Mouse (Mus musculus) midbrain, embryonic 13.5 days (tissue): Measurements from ENCODE around the gene Kcnma1. TPM values are rescaled to one million over a fixed set of nuclear protein-coding genes. Genes with fewer than 3 reads are reported as not detected.

Experiments used
- ATAC-seq: fragments of 200-750 bp; cut with Nextera tagmentation; 2 replicates; pipeline ENCODE4 v1.8.0; 2017; ENCODE audit warnings: mild to moderate bottlenecking, moderate TSS enrichment, moderate library complexity
- H3K27ac ChIP-seq: fragments of 300-500 bp; sonication (generic); 2 replicates; pipeline ENCODE4 v1.5.1; 2015; ENCODE audit warnings: inconsistent platforms, mild to moderate bottlenecking, moderate library complexity
- H3K27me3 ChIP-seq: fragments of 300-500 bp; sonication (generic); 2 replicates; pipeline ENCODE4 v1.6.1; 2015; ENCODE audit warnings: mild to moderate bottlenecking, inconsistent platforms
- H3K36me3 ChIP-seq: fragments of 300-500 bp; sonication (generic); 2 replicates; pipeline ENCODE4 v1.6.1; 2015; ENCODE audit warnings: mild to moderate bottlenecking, inconsistent platforms
- H3K4me1 ChIP-seq: fragments of 300-500 bp; sonication (generic); replicated peaks from 2 replicates; pipeline ENCODE4 v1.6.1; 2015; ENCODE audit warnings: inconsistent platforms
- H3K4me2 ChIP-seq: fragments of 300-500 bp; sonication (generic); replicated peaks from 2 replicates; pipeline ENCODE4 v1.6.1; 2015; ENCODE audit warnings: moderate library complexity, mild to moderate bottlenecking, inconsistent platforms
- H3K4me3 ChIP-seq: fragments of 300-500 bp; sonication (generic); replicated peaks from 2 replicates; pipeline ENCODE4 v1.5.1; 2015; ENCODE audit warnings: mild to moderate bottlenecking, inconsistent platforms
- H3K9ac ChIP-seq: fragments of 300-500 bp; sonication (generic); replicated peaks from 2 replicates; pipeline ENCODE4 v1.6.1; 2015; ENCODE audit warnings: mild to moderate bottlenecking, inconsistent platforms
- H3K9me3 ChIP-seq: fragments of 300-500 bp; sonication (generic); 2 replicates; pipeline ENCODE4 v1.6.1; 2016; ENCODE audit warnings: mild to moderate bottlenecking, inconsistent platforms
- WGBS: fragments of 180-500 bp; shearing (Covaris S2); methylation state at CpG from one replicate; pipeline ENCODE4 v1.1.7; 2015; 5-methylcytosine and 5-hydroxymethylcytosine counted together
- polyA plus RNA-seq: library from polyadenylated mRNA; unstranded; fragments of >200 nt; fragmentation: Nextera tagmentation; extraction: Ambion mirVana; gene quantifications from 2 replicates; pipeline ENCODE4 v1.2.1, GENCODE M21; 2015

Kcnma1 gene
- polyA plus RNA-seq, 1 experiment from 2014 or later = 8.1 TPM

DNA sequence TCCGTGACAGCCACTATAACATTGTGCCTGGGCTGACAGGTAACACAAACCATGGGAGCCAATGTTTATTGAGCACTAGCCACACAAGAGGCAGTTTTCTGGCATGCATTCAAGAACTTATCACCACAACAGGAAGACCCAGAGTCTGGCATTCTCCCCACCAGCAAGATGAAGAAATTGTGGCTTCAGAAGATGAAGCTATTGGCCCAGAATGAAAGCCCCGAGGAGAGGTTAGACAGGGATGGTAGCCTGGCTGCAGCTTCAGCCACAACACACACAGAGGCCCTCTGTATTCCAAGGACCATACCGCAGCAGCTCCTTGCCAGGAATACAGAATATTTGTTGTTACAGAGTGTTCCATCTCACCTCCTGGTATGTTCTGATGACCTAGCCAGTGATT is 221.6 kb downstream of the Kcnma1 start:
- 82% methylated on average over 3 of the region's 3 CpGs for WGBS
- H3K27ac ChIP-seq = no peak overlapping the region
- H3K27me3 ChIP-seq = no peaks in the 10 kb centered on the region

GRCm38 (mm10) chr14:23792076-23792475 is 222.2 kb downstream of the Kcnma1 start:
- Histone ChIP-seq H3K27ac (no peak overlapping the region), H3K9ac (no peak overlapping the region), H3K4me3 (no peak overlapping the region), H3K9me3 (no peaks in the 10 kb centered on the region), H3K4me1 (no peaks in the 10 kb centered on the region), H3K27me3 (no peaks in the 10 kb centered on the region), H3K4me2 (no peak overlapping the region), H3K36me3 (no peaks in the 10 kb centered on the region)
- no peak for ATAC-seq
- WGBS = 75% methylated on average over 3 of the region's 3 CpGs

More for the DNA sequence above, 221.6 kb downstream of the Kcnma1 start:
- Histone ChIP-seq H3K36me3 (no peaks in the 10 kb centered on the region), H3K4me2 (no peak overlapping the region), H3K4me3 (no peak overlapping the region), H3K4me1 (no peaks in the 10 kb centered on the region), H3K9ac (no peak overlapping the region), H3K9me3 (no peaks in the 10 kb centered on the region)
- no peak for ATAC-seq

DNA sequence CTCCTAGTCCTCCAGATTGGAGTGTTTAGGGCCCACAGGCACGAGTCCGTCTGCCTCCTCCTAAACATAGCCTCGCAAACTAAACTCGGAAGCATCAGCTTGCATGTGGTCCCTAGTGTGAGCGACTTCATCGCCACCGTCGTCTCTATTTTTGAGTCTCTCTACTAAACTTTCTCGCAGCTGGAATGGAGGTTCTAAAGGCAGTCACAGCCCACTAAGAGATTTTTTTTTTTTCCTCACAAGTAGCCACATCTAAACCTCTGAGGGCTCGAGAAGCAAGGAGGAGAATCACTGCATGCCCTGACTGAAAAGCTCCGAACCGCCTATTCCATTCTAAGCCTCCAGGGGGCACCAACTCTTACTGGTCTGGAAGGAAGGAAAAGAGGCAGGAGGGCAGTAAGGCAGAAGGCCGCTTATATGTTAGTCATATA is 223.0 kb downstream of the Kcnma1 start:
- H3K4me2 ChIP-seq = no peak overlapping the region
- no peaks in the 10 kb centered on the region for H3K9me3 ChIP-seq
- 0 out of 2 replicates have a peak, but pooled peaks cover 4% of the 10 kb centered on the region for H3K4me1 ChIP-seq
- H3K36me3 ChIP-seq = no peaks in the 10 kb centered on the region
- no peak overlapping the region for H3K4me3 ChIP-seq
- H3K27ac ChIP-seq = no peak overlapping the region
- ATAC-seq = no peak
- no peak overlapping the region for H3K9ac ChIP-seq
- no peaks in the 10 kb centered on the region for H3K27me3 ChIP-seq
- WGBS = 56% methylated on average over 13 of the region's 13 CpGs

- Histone ChIP-seq H3K9ac (no peak overlapping the region), H3K27ac (no peak overlapping the region), H3K36me3 (no peaks in the 10 kb centered on the region), H3K27me3 (no peaks in the 10 kb centered on the region), H3K4me1 (peaks cover 17% of the 10 kb centered on the region), H3K4me3 (no peak overlapping the region), H3K9me3 (no peaks in the 10 kb centered on the region), H3K4me2 (no peak overlapping the region)
- ATAC-seq = no peak
- WGBS = 73% methylated on average over 1 of the region's 1 CpGs
Measured at GRCm38 (mm10) chr14:23786687-23787073, 227.6 kb downstream of the Kcnma1 start.

DNA sequence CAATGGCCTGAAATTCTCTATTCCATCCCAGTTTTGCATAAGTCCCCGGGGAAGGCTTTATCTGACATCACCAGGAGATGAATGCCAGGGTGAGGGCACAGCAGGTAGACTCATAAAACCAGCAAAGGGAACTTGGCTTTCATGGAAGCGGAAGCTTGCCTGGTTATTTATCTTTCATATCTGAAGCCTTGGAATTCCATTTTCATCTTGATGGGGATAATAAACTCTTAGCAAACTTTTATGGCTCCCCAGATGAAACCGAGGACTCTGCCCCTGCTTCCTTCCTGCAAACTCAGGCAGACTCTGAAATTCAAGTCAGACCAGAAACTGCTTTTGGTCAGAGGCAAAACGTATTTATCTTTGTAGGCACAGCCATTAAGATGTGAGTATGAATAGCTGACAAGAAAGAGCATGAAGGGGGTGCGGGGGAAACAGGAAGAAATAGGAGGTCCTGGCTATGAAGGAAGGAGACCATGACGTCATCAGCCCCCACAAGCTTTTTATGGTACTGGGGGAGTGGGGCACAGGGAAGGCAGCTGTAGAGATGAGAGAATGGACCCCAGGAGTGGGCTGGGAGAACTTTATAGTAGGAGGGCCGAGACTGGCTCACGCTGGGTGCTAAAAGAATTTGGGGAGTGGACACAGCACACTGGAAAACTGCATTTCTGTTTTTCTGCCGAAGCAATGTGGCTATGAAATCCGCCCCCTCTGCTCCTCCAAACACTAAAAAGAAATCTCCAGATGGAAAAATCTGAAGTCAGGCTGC is 228.2 kb downstream of the Kcnma1 start:
- Histone ChIP-seq H3K4me2 (no peak overlapping the region), H3K4me1 (peaks cover 17% of the 10 kb centered on the region), H3K4me3 (no peak overlapping the region), H3K9ac (no peak overlapping the region), H3K27ac (no peak overlapping the region), H3K36me3 (no peaks in the 10 kb centered on the region), H3K27me3 (no peaks in the 10 kb centered on the region), H3K9me3 (no peaks in the 10 kb centered on the region)
- WGBS = 75% methylated on average over 10 of the region's 10 CpGs
- ATAC-seq = no peak

DNA sequence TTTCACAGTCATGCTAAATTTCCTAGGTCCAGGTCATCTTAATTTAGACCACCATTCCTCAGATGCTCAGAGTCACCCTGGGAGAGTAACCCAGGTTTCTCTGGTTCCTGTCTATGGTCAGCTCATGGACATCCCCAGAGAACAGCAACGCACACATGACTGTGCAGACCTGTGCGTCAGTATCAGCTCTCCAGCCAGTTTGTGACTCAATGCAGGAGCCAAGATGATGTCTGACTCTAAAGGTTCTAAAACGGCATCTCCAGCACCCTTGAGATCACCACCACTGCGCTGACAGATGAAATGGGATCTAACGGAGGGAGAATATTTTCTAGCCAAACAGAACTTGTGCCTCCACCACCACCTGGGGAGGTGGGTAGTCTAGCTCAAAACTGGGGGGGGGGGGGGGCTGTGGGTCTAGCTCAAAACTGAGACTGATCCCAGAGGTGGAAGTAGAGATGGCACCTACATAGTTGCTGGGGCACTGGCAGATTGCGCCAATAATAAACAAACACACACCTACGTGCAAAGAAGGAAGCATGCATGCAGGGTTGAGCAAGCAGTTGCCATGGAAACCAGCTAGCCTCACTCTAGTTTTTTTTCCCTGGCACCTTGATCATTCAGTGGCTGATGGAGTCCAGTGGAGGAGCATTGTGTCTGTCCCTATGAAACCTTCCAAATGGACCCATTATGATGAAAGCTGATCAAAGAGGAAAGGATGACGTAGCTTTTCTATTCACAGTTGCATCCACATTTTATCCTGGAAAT is 231.3 kb downstream of the Kcnma1 start:
- Histone ChIP-seq H3K4me2 (no peak overlapping the region; the same call in 1 of the 2 replicates), H3K9me3 (no peaks in the 10 kb centered on the region), H3K27ac (peak overlapping the region; percentile 56; the same call in 1 of the 2 replicates), H3K9ac (no peak overlapping the region), H3K4me3 (no peak overlapping the region), H3K4me1 (peaks cover 17% of the 10 kb centered on the region), H3K36me3 (no peaks in the 10 kb centered on the region), H3K27me3 (no peaks in the 10 kb centered on the region)
- ATAC-seq = peak; percentile 70
- 59% methylated on average over 8 of the region's 8 CpGs for WGBS

- Histone ChIP-seq H3K27ac (no peak overlapping the region), H3K4me1 (no peaks in the 10 kb centered on the region), H3K27me3 (no peaks in the 10 kb centered on the region), H3K36me3 (no peaks in the 10 kb centered on the region), H3K4me3 (no peak overlapping the region), H3K9ac (no peak overlapping the region), H3K9me3 (no peaks in the 10 kb centered on the region), H3K4me2 (no peak overlapping the region)
- 89% methylated on average over 2 of the region's 2 CpGs for WGBS
- ATAC-seq = no peak
Measured at GRCm38 (mm10) chr14:23774542-23774941, 239.7 kb downstream of the Kcnma1 start.

- H3K27me3 ChIP-seq = no peaks in the 10 kb centered on the region
- H3K27ac ChIP-seq = no peak overlapping the region
- no peaks in the 10 kb centered on the region for H3K4me1 ChIP-seq
- no peaks in the 10 kb centered on the region for H3K9me3 ChIP-seq
- 84% methylated on average over 3 of the region's 3 CpGs for WGBS
- no peak overlapping the region for H3K9ac ChIP-seq
- no peak overlapping the region for H3K4me2 ChIP-seq
- H3K36me3 ChIP-seq = no peaks in the 10 kb centered on the region
- no peak overlapping the region for H3K4me3 ChIP-seq
- ATAC-seq = no peak
Measured at GRCm38 (mm10) chr14:23772685-23773084, 241.6 kb downstream of the Kcnma1 start.

- 65% methylated on average over 1 of the region's 1 CpGs for WGBS
- no peak overlapping the region for H3K9ac ChIP-seq
- ATAC-seq = no peak
- H3K4me1 ChIP-seq = no peaks in the 10 kb centered on the region
- no peaks in the 10 kb centered on the region for H3K36me3 ChIP-seq
- no peaks in the 10 kb centered on the region for H3K27me3 ChIP-seq
- H3K9me3 ChIP-seq = no peaks in the 10 kb centered on the region
- H3K4me3 ChIP-seq = no peak overlapping the region
- H3K4me2 ChIP-seq = no peak overlapping the region
- no peak overlapping the region for H3K27ac ChIP-seq
Measured at GRCm38 (mm10) chr14:23771794-23772193, 242.5 kb downstream of the Kcnma1 start.

- 80% methylated on average over 2 of the region's 2 CpGs for WGBS
- H3K4me3 ChIP-seq = no peak overlapping the region
Measured at GRCm38 (mm10) chr14:23762471-23762870, 251.8 kb downstream of the Kcnma1 start.

DNA sequence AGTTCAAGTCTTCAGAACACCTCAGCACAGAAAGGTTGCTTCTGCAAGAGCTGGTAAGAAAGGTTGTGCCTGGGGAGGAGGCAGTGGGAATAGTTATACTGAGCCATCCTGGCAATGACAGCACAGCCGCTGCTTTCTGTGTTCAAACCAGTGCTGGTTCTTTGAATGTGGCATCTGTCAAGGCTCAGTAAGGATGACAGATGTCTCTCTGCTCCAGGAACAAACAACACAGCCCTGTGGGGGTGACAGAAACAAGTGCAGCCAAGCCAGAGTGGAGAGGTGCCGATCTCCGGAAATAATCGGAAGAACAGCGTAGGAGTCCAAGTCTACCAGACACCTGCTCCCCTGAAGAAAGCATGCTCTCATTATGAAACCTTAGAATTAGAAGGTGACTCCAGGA is 254.7 kb downstream of the Kcnma1 start:
- 84% methylated on average over 5 of the region's 5 CpGs for WGBS
- no peaks in the 10 kb centered on the region for H3K27me3 ChIP-seq
- H3K9me3 ChIP-seq = no peaks in the 10 kb centered on the region
- H3K4me3 ChIP-seq = no peak overlapping the region
- no peak overlapping the region for H3K4me2 ChIP-seq
- no peak for ATAC-seq
- H3K9ac ChIP-seq = no peak overlapping the region
- H3K4me1 ChIP-seq = no peaks in the 10 kb centered on the region
- H3K27ac ChIP-seq = no peak overlapping the region
- H3K36me3 ChIP-seq = no peaks in the 10 kb centered on the region

More at GRCm38 (mm10) chr14:23762471-23762870, 251.8 kb downstream of the Kcnma1 start:
- ATAC-seq = no peak
- Histone ChIP-seq H3K27me3 (no peaks in the 10 kb centered on the region), H3K27ac (no peak overlapping the region), H3K9me3 (no peaks in the 10 kb centered on the region), H3K4me1 (no peaks in the 10 kb centered on the region), H3K36me3 (no peaks in the 10 kb centered on the region), H3K9ac (no peak overlapping the region), H3K4me2 (no peak overlapping the region)

- Histone ChIP-seq H3K4me3 (no peak overlapping the region), H3K36me3 (no peaks in the 10 kb centered on the region), H3K4me1 (no peaks in the 10 kb centered on the region), H3K27ac (no peak overlapping the region), H3K9me3 (no peaks in the 10 kb centered on the region), H3K9ac (no peak overlapping the region), H3K4me2 (no peak overlapping the region), H3K27me3 (no peaks in the 10 kb centered on the region)
- ATAC-seq = no peak
- 79% methylated on average over 1 of the region's 1 CpGs for WGBS
Measured at GRCm38 (mm10) chr14:23758421-23758820, 255.9 kb downstream of the Kcnma1 start.
